9 mouse cellular contexts compared by ENCODE assay signal in the genomic region with DNA sequence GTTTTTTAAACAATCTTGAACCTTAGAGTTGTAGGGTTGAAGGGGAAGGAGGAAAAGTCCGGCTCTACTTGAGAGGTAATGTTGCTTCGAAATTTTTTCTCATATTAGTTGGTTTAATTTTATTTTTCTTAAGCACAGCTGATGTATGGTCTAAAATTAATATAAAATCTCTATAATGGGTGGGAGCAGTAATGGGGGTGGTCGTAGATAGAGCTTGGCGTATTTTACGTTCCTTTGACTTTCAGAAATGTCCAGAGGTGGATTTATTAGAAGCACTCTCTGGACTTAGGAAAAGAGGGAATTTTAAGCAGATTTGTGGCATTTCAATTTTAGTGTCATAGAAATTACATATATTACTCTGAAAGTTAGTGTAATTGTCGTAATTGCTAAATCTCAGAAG. TPM values are rescaled to one million over a fixed set of nuclear protein-coding genes. Genes with fewer than 3 reads are reported as not detected.
DNase-seq lines count a peak whose midpoint lies in the region; ATAC-seq and TF ChIP-seq lines count a peak whose summit lies in the region.
"Had no signal": no experiment of that assay in that cellular context is flagged by ENCODE, and none has a peak within 500 bp of the region (broad histone marks: within the 10 kb centered on the region; RNA-seq: fewer than 3 reads in every experiment).

No protein-coding gene starts in this region.

- peaks cover 10% of the 10 kb centered on the region for H3K79me2 ChIP-seq in MEL (ENCODE audit: control insufficient read depth, insufficient read depth, low read length, poor library complexity)

- H3K27ac ChIP-seq in heart, embryonic 13.5 days (replicated peaks): no peak overlapping the region
- H3K27ac ChIP-seq in MEL (ENCODE audit: control insufficient read depth, low read depth, low read length): peak overlapping the region; percentile 6; the same call in 1 of the 2 replicates
- no peak overlapping the region for H3K27ac ChIP-seq in hindbrain, embryonic 16.5 days (ENCODE audit: low read depth, low read length)
- no peak overlapping the region for H3K27ac ChIP-seq in midbrain, embryonic 11.5 days (ENCODE audit: low read depth, low read length)
- no peak overlapping the region for H3K27ac ChIP-seq in gastrocnemius, adult 2 months
- H3K27ac ChIP-seq in cerebellum, adult 2 months (ENCODE audit: insufficient read depth, low read length): no peak overlapping the region

- TF ChIP-seq POLR2A in MEL (IDR thresholded peaks at IDR 0.05; ENCODE audit: control insufficient read depth in 1 of 2, insufficient read depth in 1 of 2, low read depth in 1 of 2, low read length in 2 of 2, poor library complexity in 1 of 2): no peak
- no peak for TF ChIP-seq POLR2A in cerebellum, adult 2 months (IDR thresholded peaks at IDR 0.05; ENCODE audit: borderline replicate concordance, insufficient read depth, low read length)

- no peak for ATAC-seq in heart, embryonic 13.5 days (ENCODE audit: extremely low read depth, insufficient number of reproducible peaks, low FRiP score, low TSS enrichment)
- ATAC-seq in hindbrain, embryonic 16.5 days: no peak
- ATAC-seq in midbrain, embryonic 11.5 days (ENCODE audit: low FRiP score): no peak

- H3K36me3 ChIP-seq in heart, embryonic 13.5 days: no peaks in the 10 kb centered on the region
- H3K36me3 ChIP-seq in MEL (ENCODE audit: control insufficient read depth in 1 of 2, insufficient read depth in 2 of 2, low read length in 2 of 2): peaks cover 0 to 17% of the 10 kb centered on the region in 2 experiments; a peak in 3 of 4 replicates
- H3K36me3 ChIP-seq in hindbrain, embryonic 16.5 days (ENCODE audit: control insufficient read depth, insufficient read depth, low read length): no peaks in the 10 kb centered on the region
- no peaks in the 10 kb centered on the region for H3K36me3 ChIP-seq in midbrain, embryonic 11.5 days (ENCODE audit: control insufficient read depth, insufficient read depth, low read length)

- TF ChIP-seq RAD21 in MEL (IDR thresholded peaks at IDR 0.05; ENCODE audit: low read depth, low read length): no peak

- 0 out of 2 replicates have a peak, but pooled peaks cover 2% of the 10 kb centered on the region for H3K4me1 ChIP-seq in heart, embryonic 13.5 days
- H3K4me1 ChIP-seq in MEL (ENCODE audit: control insufficient read depth in 1 of 2, insufficient read depth in 2 of 2, low read length in 2 of 2): peaks cover 4 to 9% of the 10 kb centered on the region in 2 experiments; a peak in 3 of 4 replicates
- H3K4me1 ChIP-seq in hindbrain, embryonic 16.5 days (ENCODE audit: control insufficient read depth, insufficient read depth, low read depth, low read length): no peaks in the 10 kb centered on the region
- H3K4me1 ChIP-seq in midbrain, embryonic 11.5 days (ENCODE audit: control insufficient read depth, insufficient read depth, low read length): no peaks in the 10 kb centered on the region
- H3K4me1 ChIP-seq in cerebellum, adult 2 months (ENCODE audit: control insufficient read depth, insufficient read depth, low read length): no peaks in the 10 kb centered on the region

- no peak for TF ChIP-seq EP300 in MEL (IDR thresholded peaks at IDR 0.05; ENCODE audit: low read depth in 1 of 2, low read length in 2 of 2)

- no peaks in the 10 kb centered on the region for H3K27me3 ChIP-seq in heart, embryonic 13.5 days (replicated peaks)
- H3K27me3 ChIP-seq in MEL (ENCODE audit: control insufficient read depth in 1 of 2, insufficient read depth in 2 of 2, low read length in 2 of 2): no peaks in the 10 kb centered on the region
- H3K27me3 ChIP-seq in hindbrain, embryonic 16.5 days (replicated peaks; ENCODE audit: control insufficient read depth, insufficient read depth, low read length): no peaks in the 10 kb centered on the region
- H3K27me3 ChIP-seq in midbrain, embryonic 11.5 days (ENCODE audit: control insufficient read depth, insufficient read depth, low read length): no peaks in the 10 kb centered on the region
- no peaks in the 10 kb centered on the region for H3K27me3 ChIP-seq in cerebellum, adult 2 months (ENCODE audit: control insufficient read depth, insufficient read depth, low read length)

- intact Hi-C loops in gastrocnemius, adult 2 months (cut with DNase I): loop anchor here (5.0 kb wide), 1 partner anchor 721 kb away; no protein-coding TSS in a partner anchor

- H3K9ac ChIP-seq in heart, embryonic 13.5 days: peak overlapping the region; percentile 56; the same call in 1 of the 2 replicates
- H3K9ac ChIP-seq in MEL (ENCODE audit: control insufficient read depth, low read depth, low read length, poor library complexity, severe bottlenecking): peak overlapping the region; percentile 59
- no peak overlapping the region for H3K9ac ChIP-seq in hindbrain, embryonic 16.5 days (ENCODE audit: low read depth, low read length)
- no peak overlapping the region for H3K9ac ChIP-seq in midbrain, embryonic 11.5 days (ENCODE audit: low read length)

- WGBS in heart, embryonic 13.5 days: 81% methylated on average over 6 of the region's 6 CpGs
- 88% methylated on average over 6 of the region's 6 CpGs for WGBS in hindbrain, embryonic 16.5 days
- WGBS in midbrain, embryonic 11.5 days: 84% methylated on average over 6 of the region's 6 CpGs
- WGBS in cerebellum, adult 2 months: 86% methylated on average over 6 of the region's 6 CpGs

- H3K4me2 ChIP-seq in heart, embryonic 13.5 days: peak overlapping the region; percentile 66
- H3K4me2 ChIP-seq in hindbrain, embryonic 16.5 days (ENCODE audit: low read length): peak overlapping the region; percentile 50
- H3K4me2 ChIP-seq in midbrain, embryonic 11.5 days: peak overlapping the region; percentile 55

- no peak for TF ChIP-seq CTCF in MEL (IDR thresholded peaks at IDR 0.05 in 2 of 3, conservative IDR thresholded peaks at IDR 0.05 in 1 of 3; ENCODE audit: control insufficient read depth in 1 of 3, insufficient read depth in 1 of 3, low read depth in 2 of 3, low read length in 3 of 3, poor library complexity in 1 of 3, severe bottlenecking in 1 of 3)
- TF ChIP-seq CTCF in gastrocnemius, adult 2 months (IDR thresholded peaks at IDR 0.05): no peak
- no peak for TF ChIP-seq CTCF in cerebellum, adult 2 months (IDR thresholded peaks at IDR 0.05; ENCODE audit: borderline replicate concordance, insufficient read depth, low read depth, low read length)

- H3K9me3 ChIP-seq in heart, embryonic 13.5 days: no peaks in the 10 kb centered on the region
- no peaks in the 10 kb centered on the region for H3K9me3 ChIP-seq in MEL (replicated peaks; ENCODE audit: insufficient read depth, low read length)
- no peaks in the 10 kb centered on the region for H3K9me3 ChIP-seq in hindbrain, embryonic 16.5 days (ENCODE audit: control insufficient read depth, low read length)
- H3K9me3 ChIP-seq in midbrain, embryonic 11.5 days (ENCODE audit: control insufficient read depth, low read length): no peaks in the 10 kb centered on the region

- peak overlapping the region; percentile 65 for H3K4me3 ChIP-seq in heart, embryonic 13.5 days
- H3K4me3 ChIP-seq in MEL (ENCODE audit: control insufficient read depth in 1 of 2, insufficient read depth in 1 of 2, low read depth in 2 of 2, low read length in 2 of 2): peak overlapping the region; percentile 65 to 81
- H3K4me3 ChIP-seq in hindbrain, embryonic 16.5 days (ENCODE audit: low read length): no peak overlapping the region
- H3K4me3 ChIP-seq in midbrain, embryonic 11.5 days (ENCODE audit: low read depth, low read length): no peak overlapping the region
- H3K4me3 ChIP-seq in gastrocnemius, adult 2 months: no peak overlapping the region; the same call in 1 of the 2 replicates
- H3K4me3 ChIP-seq in cerebellum, adult 2 months (replicated peaks; ENCODE audit: insufficient read depth, low read depth, low read length): no peak overlapping the region

- DNase-seq in heart, adult 9 months (ENCODE audit: low spot score in 2 of 2): no peak
- DNase-seq in MEL (ENCODE audit: low read depth, low spot score): no peak
- no peak for DNase-seq in midbrain, embryonic 11.5 days (ENCODE audit: low spot score, missing footprints)
- no peak for DNase-seq in thymus, postnatal 4 days
- DNase-seq in gastrocnemius, adult 2 months: no peak
- no peak for DNase-seq in cerebellum, adult 2 months

TF ChIP-seq in MEL, 35 proteins besides CTCF, POLR2A, EP300 and RAD21:
- TF ChIP-seq CHD1 (IDR thresholded peaks at IDR 0.05; ENCODE audit: low read depth, low read length) (peak; percentile 93; the same call in 1 of the 2 replicates), TCF12 (IDR thresholded peaks at IDR 0.05; ENCODE audit: low read depth, low read length) (no peak), ZNF384 (IDR thresholded peaks at IDR 0.05; ENCODE audit: low read depth, low read length) (no peak), ETS1 (IDR thresholded peaks at IDR 0.05; ENCODE audit: low read depth, low read length) (no peak), MAFK (IDR thresholded peaks at IDR 0.05; ENCODE audit: borderline replicate concordance, low read depth, low read length) (no peak)

RNA-seq across cellular contexts. Expression of a gene that starts 0.6 kb away (rescaled TPM):
- polyA plus RNA-seq in heart, embryonic 13.5 days (2015; fragmentation: Nextera tagmentation; extraction: Ambion mirVana): 10.9 and 12.8 TPM in 2 replicates
- 24.6 and 26.2 TPM in 2 replicates for total RNA-seq in MEL (2012; rRNA removed)
- 10 to 100 TPM; 34.4 to 49.5 TPM for polyA plus RNA-seq in MEL (2012; ENCODE audit: insufficient read depth in 1 of 2, insufficient read length in 2 of 2, low read depth in 1 of 2, low replicate concordance in 2 of 2, missing spikeins in 1 of 2)
- polyA plus RNA-seq in hindbrain, embryonic 16.5 days (2015; fragmentation: Nextera tagmentation; extraction: Ambion mirVana): 23.3 and 23.5 TPM in 2 replicates
- polyA plus RNA-seq in midbrain, embryonic 11.5 days (2014; fragmentation: Nextera tagmentation; extraction: Ambion mirVana): 10.2 and 10.5 TPM in 2 replicates
- 1 to 10 TPM; 4.1 to 4.5 TPM for total RNA-seq in gastrocnemius, adult 2 months (2021)
- polyA plus RNA-seq in cerebellum, adult 2 months (2012; rRNA removed): 18.8 and 19.4 TPM in 2 replicates

RNA-seq across cellular contexts. Expression of a gene that starts 24.3 kb away (rescaled TPM):
- polyA plus RNA-seq in heart, embryonic 13.5 days (2015; fragmentation: Nextera tagmentation; extraction: Ambion mirVana): 1.9 and 2.1 TPM in 2 replicates
- total RNA-seq in MEL (2012; rRNA removed): 2.2 and 3.0 TPM in 2 replicates
- polyA plus RNA-seq in MEL (2012; ENCODE audit: insufficient read depth in 1 of 2, insufficient read length in 2 of 2, low read depth in 1 of 2, low replicate concordance in 2 of 2, missing spikeins in 1 of 2): 1 to 10 TPM in 1 of 2 experiments, not detected in 1; 2.0 TPM
- polyA plus RNA-seq in hindbrain, embryonic 16.5 days (2015; fragmentation: Nextera tagmentation; extraction: Ambion mirVana): not detected in 2 replicates
- 0.17 TPM in 1 of 2 replicates, not detected in the other for polyA plus RNA-seq in midbrain, embryonic 11.5 days (2014; fragmentation: Nextera tagmentation; extraction: Ambion mirVana)
- total RNA-seq in gastrocnemius, adult 2 months (2021): not detected
- not detected in 2 replicates for polyA plus RNA-seq in cerebellum, adult 2 months (2012; rRNA removed)
- total RNA-seq: heart, adult 2 months had no signal
- polyA plus RNA-seq: heart, adult 2 months had no signal

Comparison
In these comparisons a context has a peak if more than half of its experiments do, and no peak if none do; other contexts are left out.
1. H3K4me3 ChIP-seq: peak in heart, embryonic 13.5 days (single experiment) and MEL (2 of 2); none in hindbrain, embryonic 16.5 days (single experiment), midbrain, embryonic 11.5 days (single experiment), gastrocnemius, adult 2 months (single experiment) and cerebellum, adult 2 months (single experiment).
2. H3K9ac ChIP-seq: peak in heart, embryonic 13.5 days (single experiment) and MEL (single experiment); none in hindbrain, embryonic 16.5 days (single experiment) and midbrain, embryonic 11.5 days (single experiment).
3. Peak in every context shown above with its lines, with median percentiles within 50 percentile points of each other: H3K4me2 ChIP-seq.